Mouse (Mus musculus) hindlimb bud, embryonic 11.5 days (tissue): ENCODE measurements around the gene Zfp106.

ENCODE experiments used
- DNase-seq: peaks from one replicate; pipeline ENCODE4 v3.0.0-alpha.2; 2012; ENCODE audit warnings: low read depth, low spot score; ENCODE audit errors: extremely low spot score

Zfp106 gene

DNA sequence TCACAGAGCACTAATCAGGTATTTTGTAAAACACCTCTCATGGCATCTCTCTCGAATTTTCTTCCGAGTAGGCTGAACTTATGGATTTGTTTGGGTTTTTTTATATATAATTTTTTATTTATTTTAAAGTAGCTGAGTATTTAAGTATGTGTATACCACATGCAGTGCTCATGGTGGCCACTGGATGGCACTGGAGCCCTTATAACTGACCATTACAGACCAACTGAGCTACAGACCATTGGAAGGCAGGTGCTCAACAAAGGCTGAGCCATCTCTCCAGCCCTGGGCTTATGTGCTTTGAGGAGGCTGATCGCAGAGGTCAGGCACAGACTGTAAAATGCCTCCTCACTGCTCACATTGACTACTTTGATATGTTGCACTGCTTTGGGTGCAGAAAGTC is 85.0 kb downstream of the Zfp106 start:
- DNase-seq, result peak; percentile 46

DNA sequence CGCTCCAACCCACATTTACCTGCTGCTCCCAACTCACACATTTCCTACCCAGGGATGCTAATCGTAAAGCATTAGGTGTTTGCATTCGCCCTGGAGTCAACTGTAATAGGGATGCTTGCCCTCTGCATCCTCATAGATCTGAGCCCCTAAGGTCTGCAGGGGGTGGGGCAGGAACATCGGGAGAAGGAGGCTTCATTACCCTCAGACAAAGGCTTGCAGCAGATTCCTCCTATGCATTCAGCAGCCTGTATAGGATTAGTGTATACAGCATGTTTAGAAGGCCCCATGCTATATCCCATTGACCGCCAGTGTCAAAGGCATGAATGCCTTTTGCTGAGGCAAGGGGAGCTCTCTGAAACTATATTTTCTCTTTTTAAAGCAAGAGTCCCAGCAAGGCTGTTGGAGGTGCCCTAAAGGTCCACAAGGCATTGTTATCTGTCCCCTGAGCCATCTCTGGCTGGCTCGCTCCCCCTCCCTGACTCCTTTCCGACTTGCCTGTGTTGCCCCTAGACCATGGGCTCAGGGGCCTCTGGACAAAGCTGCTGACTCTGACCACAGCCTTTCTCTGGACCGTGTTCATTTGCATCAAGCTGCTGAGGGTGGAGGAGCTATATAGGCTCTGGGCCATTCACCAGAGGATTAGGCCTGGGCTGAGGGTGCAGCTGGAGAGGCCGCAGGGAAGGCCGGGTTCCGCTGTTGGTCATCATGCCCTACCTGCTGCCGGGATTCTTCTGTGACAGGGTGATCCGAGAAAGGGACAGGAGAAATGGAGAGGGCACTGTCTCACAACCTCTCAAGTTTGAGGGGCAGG is 87.2 kb downstream of the Zfp106 start:
- DNase-seq, result no peak

DNA sequence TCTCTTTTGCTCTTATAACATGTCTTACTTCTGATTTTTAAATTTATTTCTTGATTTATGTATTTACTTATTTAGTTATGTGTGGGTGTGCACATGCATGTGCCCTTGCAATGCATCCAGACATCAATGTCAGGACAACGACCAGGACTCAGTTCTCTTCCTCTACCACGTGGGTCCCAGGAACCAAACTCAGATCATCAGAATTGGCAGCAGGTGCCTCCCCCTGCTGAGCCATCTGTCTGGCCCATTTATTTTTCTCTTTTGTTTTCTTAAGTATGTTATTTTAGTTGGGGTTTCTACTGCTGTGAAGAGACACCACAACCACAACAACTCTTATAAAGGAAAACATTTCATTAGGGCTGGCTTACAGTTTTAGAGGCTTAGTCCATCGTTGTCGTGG is 92.8 kb downstream of the Zfp106 start:
- no peak for DNase-seq

DNA sequence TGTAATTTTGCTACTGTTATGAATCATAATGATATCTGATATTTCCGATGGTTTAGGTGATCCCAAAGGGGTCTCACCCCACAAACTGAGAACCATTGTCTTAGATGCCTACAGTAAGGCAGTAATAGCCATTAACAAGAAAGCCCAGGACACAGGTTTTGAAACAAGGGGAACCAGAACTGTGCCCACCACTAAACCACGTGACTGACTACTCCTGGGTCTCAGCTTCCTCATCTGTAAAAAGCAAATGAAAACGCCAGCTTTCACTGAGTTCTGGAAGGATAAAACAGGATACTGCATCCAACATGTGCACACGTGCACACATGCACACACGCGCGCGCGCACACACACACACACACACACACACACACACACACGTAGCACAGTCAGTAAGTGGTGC is 93.9 kb downstream of the Zfp106 start:
- DNase-seq, result no peak

DNA sequence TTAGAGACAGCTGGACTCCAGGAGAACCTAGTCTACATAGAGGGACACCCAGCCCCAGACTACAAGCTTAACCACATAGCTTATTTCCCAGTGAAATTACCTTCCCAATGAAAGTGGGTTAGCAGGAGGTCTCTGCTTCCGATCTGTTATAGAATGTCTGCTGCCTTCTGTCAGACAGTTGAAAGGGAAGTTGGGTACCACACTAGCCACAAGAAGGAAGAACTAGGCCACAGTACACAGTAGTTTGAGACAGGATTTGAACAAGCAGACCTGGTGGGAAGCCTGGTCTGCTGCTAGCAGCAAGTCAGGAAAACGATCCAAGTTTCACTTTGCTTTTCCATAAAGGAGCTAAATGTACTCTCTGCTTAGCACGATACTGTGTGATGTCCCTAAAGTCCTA is 94.4 kb downstream of the Zfp106 start:
- no peak for DNase-seq

DNA sequence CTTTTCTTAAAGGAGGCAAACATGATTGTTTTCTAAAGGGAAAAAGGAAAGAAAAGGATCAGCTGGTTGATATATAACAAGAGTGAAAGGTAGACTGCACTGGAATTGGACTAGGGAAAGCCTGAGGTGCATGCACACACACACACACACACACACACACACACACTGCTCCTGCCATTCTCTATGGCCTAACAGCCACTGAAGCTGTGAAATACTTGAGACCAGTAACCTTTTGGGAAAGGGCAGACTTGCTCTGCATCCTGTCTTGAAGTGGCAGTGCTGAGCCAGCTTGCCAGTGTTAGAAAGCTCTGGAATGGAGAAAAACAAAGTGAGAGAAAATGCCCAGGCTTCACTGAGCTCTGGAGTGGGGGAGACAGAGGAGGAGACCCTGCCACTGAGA is 95.6 kb downstream of the Zfp106 start:
- no peak for DNase-seq

DNA sequence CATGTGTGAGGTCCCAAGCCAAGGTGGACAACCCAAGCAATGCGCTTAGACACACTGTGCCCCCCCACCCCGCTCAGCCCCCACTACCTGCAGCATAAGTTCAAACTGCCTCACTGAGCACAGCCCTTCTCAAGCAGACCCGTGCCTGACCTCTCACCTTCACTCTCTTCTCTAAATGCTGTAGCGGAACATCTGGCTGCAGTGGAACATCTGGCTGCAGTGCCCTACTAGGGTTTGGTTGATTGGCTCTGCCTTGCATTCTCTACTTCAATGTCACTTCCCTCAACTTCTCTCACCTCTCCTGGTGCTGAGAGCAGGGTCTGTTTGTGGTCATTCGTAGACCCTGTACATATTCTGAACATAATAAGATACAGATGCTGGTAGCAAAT is 98.3 kb downstream of the Zfp106 start:
- no peak for DNase-seq

DNA sequence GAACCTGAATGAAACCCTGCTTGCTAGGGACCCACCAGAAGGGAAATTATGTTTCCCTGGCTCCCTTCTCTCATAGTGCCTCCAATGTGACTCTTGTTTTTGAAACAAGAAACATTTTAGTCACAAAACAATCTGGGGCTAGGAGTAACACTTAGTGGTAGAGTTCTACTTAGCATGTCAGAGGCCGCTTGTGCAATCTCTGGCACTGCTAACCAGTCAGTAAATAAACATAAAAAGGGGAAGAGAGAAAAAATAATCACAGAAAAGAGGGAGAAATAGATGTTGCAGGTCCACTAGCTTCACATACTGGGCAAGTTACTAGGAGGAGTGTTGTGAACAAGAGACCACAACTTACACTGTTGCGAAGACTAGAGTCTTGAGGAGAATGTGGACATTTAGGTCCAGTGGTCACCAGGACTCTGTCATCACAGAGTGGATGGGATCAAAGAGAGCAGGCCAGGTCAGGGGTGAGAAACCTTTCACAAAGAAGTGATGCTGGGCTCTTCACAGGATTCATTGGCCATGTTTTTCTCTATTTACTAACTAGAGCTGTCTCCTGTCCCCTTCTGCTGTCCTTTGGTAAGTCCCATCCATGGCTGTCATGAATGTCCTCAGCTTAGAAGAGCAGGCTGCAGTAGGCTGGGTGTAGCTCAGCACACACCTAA is 98.8 kb downstream of the Zfp106 start:
- no peak for DNase-seq

DNA sequence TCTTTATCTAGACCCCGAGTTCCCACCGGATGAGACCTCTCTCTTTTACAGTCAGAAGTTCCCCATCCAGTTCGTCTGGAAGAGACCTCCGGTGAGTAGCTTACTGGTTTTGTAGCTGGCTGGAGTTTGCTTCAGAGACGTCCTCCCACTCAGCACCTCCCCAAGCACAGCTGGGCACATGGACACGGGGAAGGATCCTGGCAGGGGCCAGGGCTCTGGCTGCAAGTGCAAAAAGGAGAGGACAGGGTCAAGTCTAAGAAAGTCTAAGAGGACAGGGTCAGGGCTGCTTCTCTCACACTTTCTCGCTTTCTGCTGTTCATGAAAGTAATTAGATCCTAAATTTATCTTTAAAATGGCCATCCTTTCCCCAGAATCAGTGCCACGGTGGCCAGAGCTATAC is 99.6 kb downstream of the Zfp106 start:
- DNase-seq, result no peak

DNA sequence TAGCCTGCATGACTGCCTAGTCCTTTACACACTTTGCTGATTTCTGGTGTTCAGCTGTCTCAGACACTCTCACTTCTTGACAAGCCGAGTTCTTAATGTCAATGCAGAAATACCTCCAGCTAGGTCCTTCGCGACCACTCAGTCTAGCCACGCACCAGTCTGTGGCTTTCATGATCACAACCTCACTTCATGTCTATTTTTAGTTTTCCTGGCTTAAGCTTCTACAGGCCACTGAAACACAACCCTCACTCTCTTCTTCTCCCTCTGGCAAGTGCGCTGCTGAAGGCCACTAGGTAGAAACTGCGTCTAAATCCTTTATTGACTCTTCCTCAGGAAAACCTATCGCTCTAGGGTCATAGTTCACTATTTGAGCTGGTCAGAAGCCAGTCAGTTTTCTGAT is 100.3 kb downstream of the Zfp106 start:
- no peak for DNase-seq

DNA sequence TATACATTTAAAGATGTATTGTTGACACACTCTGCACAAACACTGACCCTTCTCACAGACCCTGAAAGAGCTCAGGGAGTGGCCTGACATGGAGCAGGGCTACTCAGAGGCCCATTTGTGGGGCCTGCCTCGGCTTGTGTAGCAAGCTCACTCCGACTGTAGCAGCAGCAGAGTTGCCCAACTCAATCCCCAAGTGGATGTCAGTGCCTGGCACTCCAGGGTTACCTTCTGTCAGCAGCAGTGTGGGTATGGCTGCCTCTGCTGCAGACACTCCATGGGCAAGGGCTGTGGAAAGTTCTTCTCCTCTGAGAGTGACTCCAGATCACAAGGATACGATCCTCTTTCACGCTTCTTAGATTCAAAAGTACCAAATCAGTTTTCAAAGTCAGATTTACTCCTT is 103.4 kb downstream of the Zfp106 start:
- DNase-seq, result no peak
